Mouse (Mus musculus): ENCODE results near the gene Obp2b.

Obp2b gene

GRCm38 (mm10) chr2:25776717-25777116 is 39.9 kb downstream of the Obp2b start, which contains the start of gene Lcn11:
Gene Lcn11, plus strand, starts transcription at chr2:25777017.
- DNase-seq (ENCODE audit: low spot score in 2 of 2), result no peak

GRCm38 (mm10) chr2:25779076-25779475 is 42.3 kb downstream of the Obp2b start:
- DNase-seq (ENCODE audit: low spot score in 2 of 2), result no peak

GRCm38 (mm10) chr2:25780921-25781320 is 44.1 kb downstream of the Obp2b start:
- DNase-seq (ENCODE audit: low spot score in 2 of 2), result no peak

- no peak for DNase-seq (ENCODE audit: low spot score in 2 of 2)
These were observed 45.1 kb downstream of the Obp2b start, which contains the start of gene Gm13539 for GRCm38 (mm10) chr2:25781957-25782356. Gene Gm13539, plus strand, starts transcription at chr2:25782257.

- DNase-seq (ENCODE audit: low spot score in 2 of 2), result no peak
These were observed 48.9 kb downstream of the Obp2b start for GRCm38 (mm10) chr2:25785573-25786322.

GRCm38 (mm10) chr2:25789092-25789491 is 52.3 kb downstream of the Obp2b start:
- no peak for DNase-seq (ENCODE audit: low spot score in 2 of 2)
